Mouse (Mus musculus): ENCODE data around the gene Abcg1. TPM values are rescaled to one million over a fixed set of nuclear protein-coding genes. Genes with fewer than 3 reads are reported as not detected.
A peak's percentile ranks its signal among the peaks of the same experiment; 100 is the strongest.

Gene Abcg1
- polyA plus RNA-seq, 1 experiment from 2014 or later, result 6.1 TPM

DNA sequence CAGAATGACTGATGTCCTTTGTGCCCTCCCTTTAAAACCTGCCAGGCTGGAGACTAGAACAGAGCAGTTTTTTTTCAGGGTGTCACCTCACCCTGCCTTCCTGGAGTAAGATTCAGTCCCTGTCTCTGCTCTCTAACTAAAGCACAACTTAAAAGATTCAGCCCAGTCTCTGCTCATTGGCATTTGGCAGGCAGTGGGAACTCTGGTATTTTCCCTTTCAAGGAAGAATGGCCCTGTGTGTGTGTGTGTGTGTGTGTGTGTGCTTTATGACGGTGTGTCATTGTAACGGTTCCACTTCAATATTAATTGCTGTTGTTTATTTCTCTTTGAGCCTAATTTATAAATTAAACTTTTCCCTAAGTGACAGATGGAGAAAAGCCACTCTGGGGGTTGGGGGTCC is 14.7 kb upstream of the Abcg1 start:
- H3K27me3 ChIP-seq, result no peaks in the 10 kb centered on the region
- no peak overlapping the region for H3K27ac ChIP-seq
- no peaks in the 10 kb centered on the region for H3K36me3 ChIP-seq
- H3K4me2 ChIP-seq, result no peak overlapping the region
- no peak overlapping the region for H3K4me3 ChIP-seq (replicated peaks)
- ATAC-seq (ENCODE audit: low read depth) (no peak), DNase-seq (no peak)
- 80% methylated on average over 2 of the region's 2 CpGs for WGBS (ENCODE audit: insufficient replicate concordance)
- peaks cover 26% of the 10 kb centered on the region for H3K4me1 ChIP-seq (replicated peaks)
- no peak overlapping the region for H3K9ac ChIP-seq
- H3K9me3 ChIP-seq (replicated peaks), result no peaks in the 10 kb centered on the region

DNA sequence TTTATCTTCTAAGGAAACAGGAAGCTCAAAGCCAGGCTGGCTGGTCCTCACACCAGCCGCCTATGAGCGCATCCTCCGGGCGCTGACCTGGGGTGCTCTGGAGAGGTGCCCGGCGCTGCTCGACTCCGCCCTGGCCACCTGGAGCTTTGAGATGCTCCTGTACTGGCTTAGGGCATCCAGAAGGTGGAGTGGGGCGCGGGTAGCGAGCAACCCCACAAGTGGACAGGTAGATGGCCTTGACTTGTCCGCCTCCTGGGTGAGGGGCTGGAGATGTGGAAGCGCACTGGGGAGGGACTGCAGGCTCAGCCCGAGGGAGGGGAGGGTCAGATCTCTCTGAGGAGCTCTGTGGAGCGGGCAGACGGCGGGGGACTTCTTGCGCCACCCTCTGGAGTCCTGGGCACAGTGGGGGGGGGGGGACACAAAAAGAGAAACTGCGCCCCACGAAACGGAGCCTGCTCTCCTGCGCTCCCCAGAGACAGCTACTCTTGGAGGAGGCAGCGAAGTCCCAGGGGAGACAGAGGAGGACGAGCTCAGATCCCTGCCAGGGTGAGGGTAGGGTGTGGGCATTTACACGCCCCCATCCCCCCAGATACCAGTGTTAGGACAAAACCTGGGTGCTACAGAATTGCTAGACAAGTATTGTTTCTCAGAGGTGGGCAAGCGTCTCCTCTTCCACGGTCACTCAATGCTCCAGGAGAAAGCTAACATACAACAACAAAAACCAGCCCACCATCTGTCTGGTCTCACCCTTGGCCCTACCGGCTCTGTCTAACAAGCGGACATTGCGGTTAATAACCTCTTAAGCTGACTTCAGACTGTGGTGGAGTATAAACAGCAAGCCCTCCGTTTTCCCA is 643 bp downstream of the Abcg1 start:
- H3K4me2 ChIP-seq, result peak overlapping the region; percentile 84
- peak overlapping the region; percentile 66 for H3K27ac ChIP-seq
- under 1% methylated on average over 31 of the region's 31 CpGs for WGBS (ENCODE audit: insufficient replicate concordance)
- peaks cover 51% of the 10 kb centered on the region for H3K27me3 ChIP-seq
- ATAC-seq (ENCODE audit: low read depth) (peak; percentile 27), DNase-seq (no peak)
- H3K9me3 ChIP-seq (replicated peaks), result no peaks in the 10 kb centered on the region
- peak overlapping the region; percentile 56 for H3K9ac ChIP-seq
- no peaks in the 10 kb centered on the region for H3K36me3 ChIP-seq
- H3K4me3 ChIP-seq (replicated peaks), result peak overlapping the region; percentile 60
- peaks cover 49% of the 10 kb centered on the region for H3K4me1 ChIP-seq (replicated peaks)

DNA sequence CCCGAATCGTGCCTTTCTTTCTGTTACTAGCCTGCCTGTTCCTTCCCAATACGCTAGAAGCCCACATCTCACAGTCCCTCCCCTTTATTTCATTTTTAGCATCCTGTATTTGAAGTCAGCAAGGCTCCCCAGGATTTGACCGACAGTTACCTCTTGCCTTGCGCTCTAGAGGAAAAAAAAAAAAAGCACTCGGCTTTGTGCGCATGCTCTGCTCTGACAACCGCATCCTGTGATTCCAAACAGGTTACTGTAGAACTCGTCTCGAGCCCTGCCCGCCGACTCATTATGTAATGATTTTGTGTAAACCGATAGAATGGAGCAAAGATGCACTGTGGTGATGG is 1.2 kb downstream of the Abcg1 start:
- Histone ChIP-seq H3K27ac (peak overlapping the region; percentile 66), H3K4me1 (replicated peaks) (peaks cover 55% of the 10 kb centered on the region), H3K4me3 (replicated peaks) (peak overlapping the region; percentile 60), H3K9ac (peak overlapping the region; percentile 56; the same call in 1 of the 2 replicates), H3K36me3 (no peaks in the 10 kb centered on the region), H3K27me3 (peaks cover 51% of the 10 kb centered on the region), H3K4me2 (peak overlapping the region; percentile 84), H3K9me3 (replicated peaks) (no peaks in the 10 kb centered on the region)
- 1% methylated on average over 13 of the region's 13 CpGs for WGBS (ENCODE audit: insufficient replicate concordance)
- no peak for ATAC-seq (ENCODE audit: low read depth)
- DNase-seq, result no peak

GRCm38 (mm10) chr17:31060196-31060587 is 2.7 kb downstream of the Abcg1 start:
- no peak overlapping the region for H3K4me3 ChIP-seq (replicated peaks)
- no peaks in the 10 kb centered on the region for H3K36me3 ChIP-seq
- peaks cover 57% of the 10 kb centered on the region for H3K4me1 ChIP-seq (replicated peaks)
- H3K9me3 ChIP-seq (replicated peaks), result no peaks in the 10 kb centered on the region
- H3K27ac ChIP-seq, result peak overlapping the region; percentile 57; the same call in 1 of the 2 replicates
- DNase-seq (no peak), ATAC-seq (ENCODE audit: low read depth) (no peak; the same call in 1 of the 2 replicates)
- peaks cover 47% of the 10 kb centered on the region for H3K27me3 ChIP-seq
- H3K4me2 ChIP-seq, result peak overlapping the region; percentile 38
- H3K9ac ChIP-seq, result no peak overlapping the region
- WGBS (ENCODE audit: insufficient replicate concordance), result 44% methylated on average over 4 of the region's 4 CpGs

GRCm38 (mm10) chr17:31060588-31061345 is 3.3 kb downstream of the Abcg1 start:
- Histone ChIP-seq H3K9me3 (replicated peaks) (no peaks in the 10 kb centered on the region), H3K27me3 (peaks cover 44% of the 10 kb centered on the region), H3K9ac (peak overlapping the region; percentile 16; the same call in 1 of the 2 replicates), H3K4me3 (replicated peaks) (no peak overlapping the region), H3K27ac (peak overlapping the region; percentile 57), H3K36me3 (no peaks in the 10 kb centered on the region), H3K4me2 (peak overlapping the region; percentile 38), H3K4me1 (replicated peaks) (peaks cover 57% of the 10 kb centered on the region)
- peak; percentile 57 for ATAC-seq (ENCODE audit: low read depth)
- DNase-seq, result no peak
- WGBS (ENCODE audit: insufficient replicate concordance), result 16% methylated on average over 13 of the region's 13 CpGs

DNA sequence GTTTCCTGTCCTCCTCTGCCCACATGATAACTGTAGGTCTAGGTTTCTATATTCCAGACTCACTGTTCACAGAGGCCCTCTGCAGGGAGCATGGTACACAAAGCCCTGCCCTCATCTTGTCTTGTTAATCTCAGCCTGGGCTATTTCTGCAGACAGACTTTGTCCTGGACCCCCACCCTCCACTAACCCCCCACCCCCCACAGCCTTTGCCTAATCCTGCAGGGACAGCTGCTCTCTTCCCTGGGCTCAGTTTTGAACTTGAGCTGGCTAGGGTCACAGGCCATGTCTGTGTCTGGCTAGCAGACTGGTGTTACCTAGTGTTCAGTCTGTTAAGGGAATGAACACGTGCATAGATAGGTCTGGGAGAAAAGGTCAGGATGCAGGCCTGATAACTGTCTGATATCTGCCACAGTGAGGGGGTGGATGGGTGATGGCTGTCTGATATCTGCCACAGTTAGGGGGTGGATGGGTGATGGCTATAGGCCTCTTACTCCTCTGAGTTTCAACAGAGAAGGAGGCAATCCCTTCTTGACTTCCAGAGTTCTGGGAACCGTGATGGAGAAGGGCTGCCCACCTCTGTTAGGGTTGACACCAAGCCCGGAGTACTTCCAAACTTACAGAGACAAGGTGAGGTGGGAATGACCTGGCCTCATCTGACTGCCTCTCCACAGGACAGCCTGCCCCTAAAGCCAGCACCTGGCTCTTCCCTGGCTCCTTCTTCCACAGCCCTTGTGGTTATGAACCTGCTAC is 4.0 kb downstream of the Abcg1 start:
- peak overlapping the region; percentile 16; the same call in 1 of the 2 replicates for H3K9ac ChIP-seq
- H3K9me3 ChIP-seq (replicated peaks), result no peaks in the 10 kb centered on the region
- WGBS (ENCODE audit: insufficient replicate concordance), result 54% methylated on average over 3 of the region's 3 CpGs
- H3K4me1 ChIP-seq (replicated peaks), result peaks cover 57% of the 10 kb centered on the region
- peak overlapping the region; percentile 38 for H3K4me2 ChIP-seq
- peaks cover 41% of the 10 kb centered on the region for H3K27me3 ChIP-seq
- H3K27ac ChIP-seq, result peak overlapping the region; percentile 57
- no peak overlapping the region for H3K4me3 ChIP-seq (replicated peaks)
- DNase-seq (no peak), ATAC-seq (ENCODE audit: low read depth) (no peak; the same call in 1 of the 2 replicates)
- H3K36me3 ChIP-seq, result no peaks in the 10 kb centered on the region

DNA sequence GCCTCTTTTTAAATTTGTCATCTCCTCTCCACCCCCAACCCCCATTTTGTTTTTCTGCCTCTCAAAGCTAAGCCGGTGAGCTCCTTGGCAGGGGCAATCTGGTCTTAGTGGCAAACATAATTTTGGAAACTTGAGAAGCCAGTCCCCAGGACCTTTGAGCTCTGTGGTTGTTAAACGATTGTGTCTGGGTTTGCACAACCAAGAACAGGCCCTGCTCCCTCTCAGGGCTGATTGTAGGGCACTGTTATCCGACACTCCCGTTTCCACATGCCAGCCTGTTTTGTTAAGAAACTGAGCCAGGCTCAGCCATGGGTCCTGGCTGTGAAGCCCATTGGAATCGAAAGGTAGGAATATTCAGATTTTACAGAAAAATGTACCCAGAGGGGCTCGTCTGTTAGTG is 8.6 kb downstream of the Abcg1 start:
- Histone ChIP-seq H3K27me3 (no peaks in the 10 kb centered on the region), H3K4me1 (replicated peaks) (peaks cover 53% of the 10 kb centered on the region), H3K27ac (no peak overlapping the region), H3K4me3 (replicated peaks) (no peak overlapping the region), H3K36me3 (no peaks in the 10 kb centered on the region), H3K9ac (no peak overlapping the region), H3K4me2 (no peak overlapping the region), H3K9me3 (replicated peaks) (no peaks in the 10 kb centered on the region)
- DNase-seq, result no peak
- no peak for ATAC-seq (ENCODE audit: low read depth)
- WGBS (ENCODE audit: insufficient replicate concordance), result 71% methylated on average over 6 of the region's 6 CpGs

DNA sequence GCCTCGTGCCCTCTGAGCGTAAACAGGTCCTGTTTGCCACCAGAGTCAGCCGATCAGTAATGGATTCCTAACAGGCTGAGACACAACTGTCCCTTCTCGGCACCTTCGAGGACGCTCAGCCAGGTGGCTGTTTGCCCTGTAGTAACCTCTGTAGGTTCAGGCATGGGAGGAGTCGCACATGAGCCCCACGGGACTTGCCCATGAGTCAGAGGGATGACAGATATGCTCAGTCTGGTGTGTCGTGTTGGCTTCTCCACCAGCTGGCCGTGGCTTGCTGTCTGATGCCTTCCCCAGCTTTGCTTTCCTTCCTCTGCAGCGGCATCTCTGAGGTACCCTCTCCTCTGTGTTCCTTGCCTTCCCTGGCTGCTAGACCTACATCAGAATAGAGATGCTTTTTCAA is 9.6 kb downstream of the Abcg1 start:
- Histone ChIP-seq H3K27me3 (no peaks in the 10 kb centered on the region), H3K4me2 (no peak overlapping the region), H3K9me3 (replicated peaks) (no peaks in the 10 kb centered on the region), H3K36me3 (no peaks in the 10 kb centered on the region), H3K27ac (no peak overlapping the region), H3K4me1 (replicated peaks) (peaks cover 53% of the 10 kb centered on the region), H3K9ac (no peak overlapping the region), H3K4me3 (replicated peaks) (no peak overlapping the region)
- DNase-seq (no peak), ATAC-seq (ENCODE audit: low read depth) (no peak)
- 56% methylated on average over 11 of the region's 11 CpGs for WGBS (ENCODE audit: insufficient replicate concordance)

DNA sequence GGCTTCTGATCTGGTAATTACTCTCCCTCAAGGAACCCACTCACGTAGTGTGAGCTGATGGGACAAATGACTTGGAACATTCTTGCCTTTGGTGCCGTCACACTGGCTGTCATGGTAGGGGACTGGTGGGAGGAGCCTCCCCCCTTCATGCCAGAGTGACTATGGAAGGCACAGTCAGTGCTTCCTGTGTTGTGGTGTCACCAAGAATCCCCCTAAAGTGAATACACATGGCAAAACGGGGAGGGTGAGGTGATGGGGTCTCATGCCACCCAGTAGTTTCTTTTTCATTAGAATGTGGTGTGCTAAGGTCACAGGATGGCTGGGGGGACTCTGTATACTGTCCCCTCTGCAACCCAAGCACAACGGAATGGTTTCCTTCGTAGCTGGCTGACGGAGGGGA is 11.6 kb downstream of the Abcg1 start:
- H3K9ac ChIP-seq, result no peak overlapping the region
- WGBS (ENCODE audit: insufficient replicate concordance), result 79% methylated on average over 6 of the region's 6 CpGs

GRCm38 (mm10) chr17:31069845-31070244 is 12.4 kb downstream of the Abcg1 start:
- Histone ChIP-seq H3K4me3 (replicated peaks) (no peak overlapping the region), H3K9me3 (replicated peaks) (no peaks in the 10 kb centered on the region), H3K27me3 (no peaks in the 10 kb centered on the region), H3K9ac (no peak overlapping the region), H3K4me2 (no peak overlapping the region), H3K27ac (0 out of 2 replicates have a peak overlapping the region, but pooled peaks have one; percentile 16), H3K4me1 (replicated peaks) (peaks cover 71% of the 10 kb centered on the region), H3K36me3 (no peaks in the 10 kb centered on the region)
- DNase-seq (no peak), ATAC-seq (ENCODE audit: low read depth) (peak; percentile 6; the same call in 1 of the 2 replicates)
- 17% methylated on average over 4 of the region's 4 CpGs for WGBS (ENCODE audit: insufficient replicate concordance)

More for the DNA sequence above, 11.6 kb downstream of the Abcg1 start:
- Histone ChIP-seq H3K4me2 (no peak overlapping the region), H3K9me3 (replicated peaks) (no peaks in the 10 kb centered on the region), H3K36me3 (no peaks in the 10 kb centered on the region), H3K4me1 (replicated peaks) (peaks cover 64% of the 10 kb centered on the region), H3K27me3 (no peaks in the 10 kb centered on the region), H3K27ac (no peak overlapping the region), H3K4me3 (replicated peaks) (no peak overlapping the region)
- no peak for DNase-seq
- ATAC-seq (ENCODE audit: low read depth), result no peak

All from liver, embryonic 13.5 days (tissue).